Mouse (Mus musculus) liver, postnatal 0 days (tissue): Measurements from ENCODE around the gene Exog.

Source experiments
- CTCF ChIP-seq: sonication (generic); IDR thresholded peaks from 2 replicates; pipeline ENCODE4 v1.5.1; 2016; ENCODE audit warnings: antibody characterized with exemption, low read depth
- EP300 ChIP-seq: IDR thresholded peaks from 2 replicates; pipeline ENCODE4 v1.6.1; 2016; ENCODE audit warnings: antibody characterized with exemption, low read depth, mild to moderate bottlenecking

DNA sequence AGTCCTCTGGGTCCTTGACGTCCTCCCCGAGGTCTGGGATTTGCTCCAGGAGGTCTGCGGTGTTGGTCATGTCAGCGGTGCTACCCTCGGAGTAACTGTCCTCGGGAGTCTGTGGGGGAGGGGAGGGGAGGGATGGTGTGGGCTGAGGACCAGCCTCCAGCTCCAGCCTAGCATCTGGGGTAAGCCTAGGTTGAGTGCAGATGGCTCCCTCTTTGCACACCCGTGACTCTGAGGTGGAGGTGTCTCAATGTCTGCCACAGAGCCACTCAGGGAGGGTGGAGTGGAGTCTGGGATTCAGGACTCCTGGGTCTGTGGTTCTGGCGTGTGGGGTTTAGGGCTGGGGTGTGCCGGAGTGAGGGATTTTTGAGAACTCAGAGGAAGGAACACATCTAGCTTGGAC is 68.2 kb downstream of the Exog start:
- TF ChIP-seq CTCF = no peak
- no peak for TF ChIP-seq EP300
